In genomic region chr6:134822844-134823243, GRCm38 (mm10) we compare ENCODE assay signal across 11 mouse cellular contexts. TPM values are rescaled to one million over a fixed set of nuclear protein-coding genes. Genes with fewer than 3 reads are reported as not detected.
DNase-seq lines count a peak whose midpoint lies in the region; ATAC-seq and TF ChIP-seq lines count a peak whose summit lies in the region.
"Had no signal": no experiment of that assay in that cellular context is flagged by ENCODE, and none has a peak within 500 bp of the region (broad histone marks: within the 10 kb centered on the region; RNA-seq: fewer than 3 reads in every experiment).

No protein-coding gene starts in this region.

- TF ChIP-seq CTCF in lung, embryonic 14.5 days (IDR thresholded peaks at IDR 0.05; ENCODE audit: low read depth): peak; percentile 70

- ATAC-seq in lung, embryonic 14.5 days (ENCODE audit: insufficient read depth): no peak
- no peak for ATAC-seq in megakaryocyte-erythroid progenitor cell, adult 5-6 weeks (replicated peaks; ENCODE audit: low FRiP score, low TSS enrichment, poor library complexity, severe bottlenecking)

- 71% methylated on average over 10 of the region's 10 CpGs for WGBS in lung, embryonic 14.5 days

- H3K36me3 ChIP-seq in lung, embryonic 14.5 days (ENCODE audit: insufficient read depth): no peaks in the 10 kb centered on the region
- H3K36me3 ChIP-seq in splenic B cell, adult 2 months (ENCODE audit: control insufficient read depth, insufficient read depth, low read length, poor library complexity, severe bottlenecking): no peaks in the 10 kb centered on the region
- H3K36me3 ChIP-seq: embryonic facial prominence, embryonic 12.5 days had no signal

- no peak overlapping the region for H3K4me2 ChIP-seq in lung, embryonic 14.5 days
- H3K4me2 ChIP-seq: embryonic facial prominence, embryonic 12.5 days had no signal

- H3K4me3 ChIP-seq in lung, embryonic 14.5 days (ENCODE audit: low read depth, low read length): no peak overlapping the region
- H3K4me3 ChIP-seq: embryonic facial prominence, embryonic 12.5 days had no signal

- no peaks in the 10 kb centered on the region for H3K27me3 ChIP-seq in lung, embryonic 14.5 days (ENCODE audit: insufficient read depth, low read length)
- H3K27me3 ChIP-seq in splenic B cell, adult 2 months (ENCODE audit: control insufficient read depth, insufficient read depth, low read length, poor library complexity, severe bottlenecking): no peaks in the 10 kb centered on the region
- H3K27me3 ChIP-seq: embryonic facial prominence, embryonic 12.5 days had no signal

- DNase-seq in cerebellum, postnatal 14 days: peak; percentile 20 to 39
- no peak for DNase-seq in cerebellum, postnatal 4 days (ENCODE audit: low spot score in 2 of 2)
- DNase-seq in lung, embryonic 14.5 days: no peak
- DNase-seq in lung, adult 18-20 months: no peak
- peak; percentile 13 for DNase-seq in T-cell, adult 2 months (ENCODE audit: low spot score)
- DNase-seq in splenic B cell, adult 2 months (ENCODE audit: low read depth, low spot score): peak; percentile 54
- no peak for DNase-seq in adrenal gland, postnatal 25 days
- DNase-seq: adrenal gland, postnatal 14 days; gastrocnemius, postnatal 14 days had no signal

- no peak overlapping the region for H3K27ac ChIP-seq in lung, embryonic 14.5 days (ENCODE audit: low read depth)
- H3K27ac ChIP-seq: embryonic facial prominence, embryonic 12.5 days had no signal

- no peaks in the 10 kb centered on the region for H3K4me1 ChIP-seq in lung, embryonic 14.5 days (ENCODE audit: insufficient read depth)
- H3K4me1 ChIP-seq: embryonic facial prominence, embryonic 12.5 days had no signal

- H3K9ac ChIP-seq in lung, embryonic 14.5 days: no peak overlapping the region
- H3K9ac ChIP-seq: embryonic facial prominence, embryonic 12.5 days had no signal

- no peaks in the 10 kb centered on the region for H3K9me3 ChIP-seq in lung, embryonic 14.5 days (ENCODE audit: low read depth, low read length)
- H3K9me3 ChIP-seq: embryonic facial prominence, embryonic 12.5 days had no signal

RNA-seq across cellular contexts. Expression of gene Crebl2, which starts 7.1 kb away (rescaled TPM):
- polyA plus RNA-seq in lung, embryonic 14.5 days (2014; fragmentation: Nextera tagmentation; extraction: Ambion mirVana): 1.3 and 1.4 TPM in 2 replicates
- total RNA-seq in adrenal gland, postnatal 25 days (2021): 23.0 and 33.9 TPM in 2 replicates
- 6.2 and 11.7 TPM in 2 replicates for total RNA-seq in megakaryocyte-erythroid progenitor cell, adult 5-6 weeks (2014; fragmentation: Nextera tagmentation)
- 10.4 and 12.9 TPM in 2 replicates for total RNA-seq in megakaryocyte-erythroid progenitor cell, adult 5-6 weeks (2017)

RNA-seq across cellular contexts. Expression of gene Dusp16, which starts 30.4 kb away (rescaled TPM):
- polyA plus RNA-seq in lung, embryonic 14.5 days (2014; fragmentation: Nextera tagmentation; extraction: Ambion mirVana): 12.7 and 12.9 TPM in 2 replicates
- total RNA-seq in adrenal gland, postnatal 25 days (2021): 23.0 and 25.8 TPM in 2 replicates
- 7.1 and 10.0 TPM in 2 replicates for total RNA-seq in megakaryocyte-erythroid progenitor cell, adult 5-6 weeks (2014; fragmentation: Nextera tagmentation)
- total RNA-seq in megakaryocyte-erythroid progenitor cell, adult 5-6 weeks (2017): 3.9 and 10.9 TPM in 2 replicates

Comparison
In these comparisons a context has a peak if more than half of its experiments do, and no peak if none do; other contexts are left out.
1. DNase-seq: peak in cerebellum, postnatal 14 days (2 of 2), T-cell, adult 2 months (single experiment) and splenic B cell, adult 2 months (single experiment); none in cerebellum, postnatal 4 days (0 of 2), lung, embryonic 14.5 days (single experiment), lung, adult 18-20 months (0 of 2) and adrenal gland, postnatal 25 days (single experiment).